Mouse (Mus musculus): ENCODE measurements around the gene Ltb. TPM values are rescaled to one million over a fixed set of nuclear protein-coding genes. Genes with fewer than 3 reads are reported as not detected.
A peak's percentile ranks its signal among the peaks of the same experiment; 100 is the strongest.

The Ltb gene
- total and polyA plus RNA-seq, 3 experiments, result 1.1 to 1.5 TPM; not detected in 1

GRCm38 (mm10) chr17:35218516-35219193 is 24.4 kb downstream of the Ltb start (continued):
- peak; percentile 74 to 86 for TF ChIP-seq EP300 (IDR thresholded peaks at IDR 0.05; ENCODE audit: low read depth in 1 of 2, low read length in 2 of 2)
- peak; percentile 75 for TF ChIP-seq GATA1 (IDR thresholded peaks at IDR 0.05; ENCODE audit: low read depth, low read length)
- TF ChIP-seq GABPA (IDR thresholded peaks at IDR 0.05; ENCODE audit: low read depth, low read length), result no peak
- peak; percentile 81 for TF ChIP-seq MYC (IDR thresholded peaks at IDR 0.05; ENCODE audit: low read depth, low read length)

GRCm38 (mm10) chr17:35219601-35220041 is 25.4 kb downstream of the Ltb start:
- Histone ChIP-seq H3K4me1 (ENCODE audit: control insufficient read depth in 1 of 2, insufficient read depth in 2 of 2, low read length in 2 of 2) (peaks cover 6 to 30% of the 10 kb centered on the region in 2 experiments), H3K79me2 (ENCODE audit: control insufficient read depth, insufficient read depth, low read length, poor library complexity) (no peaks in the 10 kb centered on the region; the same call in 1 of the 2 replicates), H3K27me3 (ENCODE audit: control insufficient read depth in 1 of 2, insufficient read depth in 2 of 2, low read length in 2 of 2) (no peaks in the 10 kb centered on the region), H3K9me3 (replicated peaks; ENCODE audit: insufficient read depth, low read length) (no peaks in the 10 kb centered on the region), H3K36me3 (ENCODE audit: control insufficient read depth in 1 of 2, insufficient read depth in 2 of 2, low read length in 2 of 2) (peaks cover 0 to 27% of the 10 kb centered on the region in 2 experiments; a peak in 3 of 4 replicates), H3K9ac (ENCODE audit: control insufficient read depth, low read depth, low read length, poor library complexity, severe bottlenecking) (peak overlapping the region; percentile 17), H3K4me3 (ENCODE audit: control insufficient read depth in 1 of 2, insufficient read depth in 1 of 2, low read depth in 2 of 2, low read length in 2 of 2) (no peak overlapping the region; a peak in 1 of 4 replicates), H3K27ac (ENCODE audit: control insufficient read depth, low read depth, low read length) (peak overlapping the region; percentile 94)
- no peak for TF ChIP-seq ZMIZ1 (IDR thresholded peaks at IDR 0.05; ENCODE audit: low read depth, low read length)
- no peak for TF ChIP-seq GABPA (IDR thresholded peaks at IDR 0.05; ENCODE audit: low read depth, low read length)
- TF ChIP-seq EP300 (IDR thresholded peaks at IDR 0.05; ENCODE audit: low read depth in 1 of 2, low read length in 2 of 2), result peak in 1 of 2 experiments; percentile 42; a peak in 1 of 4 replicates
- TF ChIP-seq SIN3A (IDR thresholded peaks at IDR 0.05; ENCODE audit: low read length), result 0 out of 2 replicates have a peak, but pooled peaks have one; percentile 12
- no peak for TF ChIP-seq MEF2A (IDR thresholded peaks at IDR 0.05; ENCODE audit: extremely low read depth, insufficient replicate concordance, low read depth, low read length, poor library complexity, severe bottlenecking)
- peak; percentile 60; the same call in 1 of the 2 replicates for TF ChIP-seq ETS1 (IDR thresholded peaks at IDR 0.05; ENCODE audit: low read depth, low read length)
- peak; percentile 66 for DNase-seq (ENCODE audit: low read depth, low spot score)

- Histone ChIP-seq H3K27me3 (ENCODE audit: control insufficient read depth in 1 of 2, insufficient read depth in 2 of 2, low read length in 2 of 2) (no peaks in the 10 kb centered on the region), H3K4me1 (ENCODE audit: control insufficient read depth in 1 of 2, insufficient read depth in 2 of 2, low read length in 2 of 2) (peaks cover 6 to 30% of the 10 kb centered on the region in 2 experiments), H3K79me2 (ENCODE audit: control insufficient read depth, insufficient read depth, low read length, poor library complexity) (no peaks in the 10 kb centered on the region; the same call in 1 of the 2 replicates), H3K9me3 (replicated peaks; ENCODE audit: insufficient read depth, low read length) (no peaks in the 10 kb centered on the region), H3K9ac (ENCODE audit: control insufficient read depth, low read depth, low read length, poor library complexity, severe bottlenecking) (peak within 1 kb of the TSS; percentile 17; the same call in 1 of the 2 replicates), H3K36me3 (ENCODE audit: control insufficient read depth in 1 of 2, insufficient read depth in 2 of 2, low read length in 2 of 2) (peaks cover 0 to 27% of the 10 kb centered on the region in 2 experiments), H3K4me3 (ENCODE audit: control insufficient read depth in 1 of 2, insufficient read depth in 1 of 2, low read depth in 2 of 2, low read length in 2 of 2) (no peak within 1 kb of the TSS), H3K27ac (ENCODE audit: control insufficient read depth, low read depth, low read length) (peak within 1 kb of the TSS; percentile 94)
- no peak for TF ChIP-seq KAT2A (conservative IDR thresholded peaks at IDR 0.05; ENCODE audit: low read depth, low read length)
- no peak for TF ChIP-seq MEF2A (IDR thresholded peaks at IDR 0.05; ENCODE audit: extremely low read depth, insufficient replicate concordance, low read depth, low read length, poor library complexity, severe bottlenecking)
- TF ChIP-seq ETS1 (IDR thresholded peaks at IDR 0.05; ENCODE audit: low read depth, low read length), result no peak
- TF ChIP-seq ZKSCAN1 (IDR thresholded peaks at IDR 0.05; ENCODE audit: low read depth, low read length), result no peak
- TF ChIP-seq CHD2 (IDR thresholded peaks at IDR 0.05; ENCODE audit: low read length), result no peak
- TF ChIP-seq NELFE (IDR thresholded peaks at IDR 0.05; ENCODE audit: low read depth, low read length), result no peak
- TF ChIP-seq EP300 (IDR thresholded peaks at IDR 0.05; ENCODE audit: low read depth in 1 of 2, low read length in 2 of 2), result no peak
- TF ChIP-seq POLR2AphosphoS2 (IDR thresholded peaks at IDR 0.05; ENCODE audit: low read length), result no peak
- no peak for DNase-seq (ENCODE audit: low read depth, low spot score)
Measured at GRCm38 (mm10) chr17:35220156-35220952, 26.1 kb downstream of the Ltb start, which contains the start of gene Gm16181. Gm16181 (plus strand) TSS chr17:35220834.
